ENCODE assay signal across 13 mouse cellular contexts in genomic region chr5:41621748-41622147, GRCm38 (mm10).
"Had no signal": no experiment of that assay in that cellular context is flagged by ENCODE, and none has a peak within 500 bp of the region (broad histone marks: within the 10 kb centered on the region; RNA-seq: fewer than 3 reads in every experiment).

No protein-coding gene starts in this region.

- H3K9me3 ChIP-seq: hindbrain, embryonic 15.5 days; kidney, embryonic 15.5 days; limb, embryonic 15.5 days; liver, embryonic 13.5 days; midbrain, embryonic 13.5 days; neural tube, embryonic 15.5 days had no signal

- H3K36me3 ChIP-seq: hindbrain, embryonic 15.5 days; kidney, embryonic 15.5 days; liver, embryonic 13.5 days; neural tube, embryonic 15.5 days had no signal

- H3K4me1 ChIP-seq: hindbrain, embryonic 15.5 days; kidney, embryonic 15.5 days; limb, embryonic 15.5 days; midbrain, embryonic 13.5 days; neural tube, embryonic 15.5 days had no signal

- ATAC-seq: intestine, embryonic 16.5 days; liver, postnatal 0 days; midbrain, embryonic 13.5 days had no signal

- H3K4me3 ChIP-seq: hindbrain, embryonic 15.5 days; kidney, embryonic 15.5 days; left cerebral cortex, adult 2 months; limb, embryonic 15.5 days; liver, embryonic 13.5 days; midbrain, embryonic 13.5 days; myocyte; neural tube, embryonic 15.5 days had no signal

- H3K27ac ChIP-seq: hindbrain, embryonic 15.5 days; kidney, embryonic 15.5 days; left cerebral cortex, adult 2 months; limb, embryonic 15.5 days; liver, embryonic 13.5 days; midbrain, embryonic 13.5 days; neural tube, embryonic 15.5 days had no signal

- H3K27me3 ChIP-seq: hindbrain, embryonic 15.5 days; kidney, embryonic 15.5 days; limb, embryonic 15.5 days; liver, embryonic 13.5 days; midbrain, embryonic 13.5 days; neural tube, embryonic 15.5 days had no signal

- DNase-seq: kidney, adult 2 months; kidney, postnatal 14 days; liver, embryonic 13.5 days; liver, postnatal 0 days; thymus, postnatal 36 days had no signal

- H3K9ac ChIP-seq: hindbrain, embryonic 15.5 days; kidney, embryonic 15.5 days; limb, embryonic 15.5 days; liver, embryonic 13.5 days; liver, postnatal 0 days; midbrain, embryonic 13.5 days; neural tube, embryonic 15.5 days had no signal

- H3K4me2 ChIP-seq: hindbrain, embryonic 15.5 days; kidney, embryonic 15.5 days; limb, embryonic 15.5 days; liver, embryonic 13.5 days; midbrain, embryonic 13.5 days; neural tube, embryonic 15.5 days had no signal
